Mouse (Mus musculus): ENCODE results near the gene Fance. TPM values are rescaled to one million over a fixed set of nuclear protein-coding genes. Genes with fewer than 3 reads are reported as not detected.

Fance gene
- polyA plus RNA-seq, 1 experiment = 32.1 TPM

DNA sequence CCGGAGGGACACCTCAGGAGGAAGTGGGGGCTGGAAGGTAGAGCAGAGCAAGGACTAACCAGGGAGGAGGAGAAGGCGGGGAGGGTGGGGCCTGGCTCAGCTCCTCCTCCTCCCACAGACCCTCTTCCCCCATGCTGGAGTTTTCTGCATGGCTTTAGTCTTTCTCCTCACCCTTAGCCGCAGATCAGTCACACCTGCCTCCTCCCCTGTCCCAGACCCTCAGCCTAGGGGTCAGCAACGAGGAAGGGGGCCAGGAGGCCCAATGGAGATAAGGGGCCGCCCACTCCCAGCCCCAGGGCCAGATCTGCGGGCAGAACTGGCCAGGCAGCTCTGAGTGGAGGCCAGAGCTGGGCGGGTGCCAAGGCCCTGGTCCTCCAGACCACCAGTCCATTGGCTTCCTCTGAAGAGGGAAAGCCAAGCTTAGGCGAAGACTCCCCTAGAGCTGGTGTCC is 32.0 kb downstream of the Fance start:
- Histone ChIP-seq H3K27ac (ENCODE audit: insufficient read depth, low read depth, low read length) (no peak overlapping the region), H3K4me1 (ENCODE audit: control insufficient read depth, insufficient read depth, low read length) (no peaks in the 10 kb centered on the region), H3K4me3 (ENCODE audit: insufficient read depth, low read length) (no peak overlapping the region)
- TF ChIP-seq CTCF (IDR thresholded peaks at IDR 0.05; ENCODE audit: low read depth, low read length) (no peak), POLR2A (IDR thresholded peaks at IDR 0.05; ENCODE audit: borderline replicate concordance, low read depth, low read length) (no peak)

DNA sequence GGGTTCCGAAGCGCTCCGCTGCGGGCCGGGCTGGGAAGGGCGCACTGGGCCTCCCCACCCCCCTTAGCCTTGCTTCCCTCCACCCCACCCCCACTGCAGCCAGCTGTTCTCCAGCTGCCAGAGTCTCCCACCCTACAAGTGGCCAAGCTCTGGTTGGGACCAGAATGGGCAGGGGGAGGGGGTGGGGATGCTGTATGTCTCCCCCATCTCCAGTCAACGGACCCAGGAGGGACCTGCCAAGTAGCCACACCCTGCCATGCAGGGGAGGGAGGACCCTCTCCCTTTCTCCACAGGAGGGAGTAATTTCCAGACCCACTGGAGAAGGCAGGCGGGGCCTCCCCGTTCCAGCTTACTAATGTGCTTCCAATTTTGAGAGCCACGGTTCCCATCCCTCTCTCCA is 32.6 kb downstream of the Fance start:
- H3K4me1 ChIP-seq (ENCODE audit: control insufficient read depth, insufficient read depth, low read length) = no peaks in the 10 kb centered on the region
- TF ChIP-seq CTCF (IDR thresholded peaks at IDR 0.05; ENCODE audit: low read depth, low read length) (no peak), POLR2A (IDR thresholded peaks at IDR 0.05; ENCODE audit: borderline replicate concordance, low read depth, low read length) (no peak)
- no peak overlapping the region for H3K4me3 ChIP-seq (ENCODE audit: insufficient read depth, low read length)
- no peak overlapping the region for H3K27ac ChIP-seq (ENCODE audit: insufficient read depth, low read depth, low read length)

DNA sequence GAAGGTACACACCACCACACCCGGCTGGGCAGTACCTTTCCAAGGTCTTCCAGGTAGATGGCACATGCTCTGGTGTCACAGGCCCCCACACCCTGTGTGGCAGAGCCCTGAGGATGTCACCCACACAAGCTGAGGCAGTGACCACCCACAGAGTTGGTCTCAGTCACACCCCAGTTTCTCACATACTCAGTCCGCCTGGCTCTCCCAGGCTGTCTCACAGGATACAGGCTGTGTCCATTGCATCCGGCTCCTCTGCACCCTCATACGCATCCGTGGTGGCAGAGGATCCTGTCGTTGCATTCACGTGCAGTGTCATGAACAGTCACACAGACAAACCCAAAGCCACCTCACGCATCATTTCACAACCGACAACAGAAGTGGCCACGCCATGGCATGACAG is 34.0 kb downstream of the Fance start:
- Histone ChIP-seq H3K4me3 (ENCODE audit: insufficient read depth, low read length) (no peak overlapping the region), H3K4me1 (ENCODE audit: control insufficient read depth, insufficient read depth, low read length) (no peaks in the 10 kb centered on the region), H3K27ac (ENCODE audit: insufficient read depth, low read depth, low read length) (no peak overlapping the region)
- no peak for TF ChIP-seq POLR2A (IDR thresholded peaks at IDR 0.05; ENCODE audit: borderline replicate concordance, low read depth, low read length)
- no peak for TF ChIP-seq CTCF (IDR thresholded peaks at IDR 0.05; ENCODE audit: low read depth, low read length)

- TF ChIP-seq POLR2A (IDR thresholded peaks at IDR 0.05; ENCODE audit: borderline replicate concordance, low read depth, low read length) (no peak), CTCF (IDR thresholded peaks at IDR 0.05; ENCODE audit: low read depth, low read length) (no peak)
- Histone ChIP-seq H3K4me1 (ENCODE audit: control insufficient read depth, insufficient read depth, low read length) (no peaks in the 10 kb centered on the region), H3K27ac (ENCODE audit: insufficient read depth, low read depth, low read length) (no peak overlapping the region), H3K4me3 (ENCODE audit: insufficient read depth, low read length) (no peak overlapping the region)
Measured at GRCm38 (mm10) chr17:28348211-28348610, 34.9 kb downstream of the Fance start.

DNA sequence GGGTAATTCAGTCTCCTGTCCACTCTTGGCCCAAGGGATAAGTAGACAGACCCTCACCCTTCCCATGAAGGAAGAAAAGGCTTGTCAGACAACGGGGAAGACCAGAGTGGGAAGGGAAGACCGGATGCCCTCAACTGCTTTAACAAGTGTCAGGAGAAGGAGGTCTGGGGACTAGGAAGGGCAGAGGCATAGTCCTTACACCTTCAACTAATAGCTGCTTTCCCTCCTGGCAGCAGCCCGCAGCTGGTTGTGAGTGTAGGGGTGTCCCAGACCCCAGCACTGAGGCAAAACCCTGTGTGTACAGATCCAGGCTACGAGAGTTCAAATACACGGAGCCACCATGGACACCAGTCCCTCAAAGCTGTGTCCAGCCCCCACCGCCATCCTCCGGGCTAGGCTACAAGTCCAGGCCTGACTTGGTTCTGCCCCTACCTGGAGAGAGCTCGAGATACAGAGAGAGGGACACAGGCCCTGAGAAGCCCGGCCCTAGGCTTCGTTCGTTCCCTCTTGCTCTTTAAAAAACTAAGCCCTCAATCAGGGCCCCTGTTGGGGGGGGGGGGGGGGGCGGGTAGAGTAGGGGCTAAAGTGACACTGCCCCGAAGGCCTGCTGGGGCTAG is 36.1 kb downstream of the Fance start:
- TF ChIP-seq CTCF (IDR thresholded peaks at IDR 0.05; ENCODE audit: low read depth, low read length) (no peak), POLR2A (IDR thresholded peaks at IDR 0.05; ENCODE audit: borderline replicate concordance, low read depth, low read length) (no peak)
- Histone ChIP-seq H3K27ac (ENCODE audit: insufficient read depth, low read depth, low read length) (no peak overlapping the region), H3K4me1 (ENCODE audit: control insufficient read depth, insufficient read depth, low read length) (no peaks in the 10 kb centered on the region), H3K4me3 (ENCODE audit: insufficient read depth, low read length) (no peak overlapping the region)

- H3K4me1 ChIP-seq (ENCODE audit: control insufficient read depth, insufficient read depth, low read length) = no peaks in the 10 kb centered on the region
- H3K27ac ChIP-seq (ENCODE audit: insufficient read depth, low read depth, low read length) = no peak overlapping the region
- H3K4me3 ChIP-seq (ENCODE audit: insufficient read depth, low read length) = no peak overlapping the region
- no peak for TF ChIP-seq POLR2A (IDR thresholded peaks at IDR 0.05; ENCODE audit: borderline replicate concordance, low read depth, low read length)
- TF ChIP-seq CTCF (IDR thresholded peaks at IDR 0.05; ENCODE audit: low read depth, low read length) = no peak
Measured at GRCm38 (mm10) chr17:28349901-28350465, 36.7 kb downstream of the Fance start.

GRCm38 (mm10) chr17:28350466-28351352 is 37.4 kb downstream of the Fance start, which contains the start of gene Tead3:
Tead3 (minus strand) TSS chr17:28350817.
- no peak within 1 kb of the TSS for H3K27ac ChIP-seq (ENCODE audit: insufficient read depth, low read depth, low read length)

GRCm38 (mm10) chr17:28351353-28351890 is 38.1 kb downstream of the Fance start:
- Histone ChIP-seq H3K4me3 (ENCODE audit: insufficient read depth, low read length) (0 out of 2 replicates have a peak overlapping the region, but pooled peaks have one; percentile 37), H3K4me1 (ENCODE audit: control insufficient read depth, insufficient read depth, low read length) (no peaks in the 10 kb centered on the region), H3K27ac (ENCODE audit: insufficient read depth, low read depth, low read length) (no peak overlapping the region)
- no peak for TF ChIP-seq POLR2A (IDR thresholded peaks at IDR 0.05; ENCODE audit: borderline replicate concordance, low read depth, low read length)
- TF ChIP-seq CTCF (IDR thresholded peaks at IDR 0.05; ENCODE audit: low read depth, low read length) = no peak

More at GRCm38 (mm10) chr17:28350466-28351352, 37.4 kb downstream of the Fance start, which contains the start of gene Tead3:
- no peak for TF ChIP-seq CTCF (IDR thresholded peaks at IDR 0.05; ENCODE audit: low read depth, low read length)
- TF ChIP-seq POLR2A (IDR thresholded peaks at IDR 0.05; ENCODE audit: borderline replicate concordance, low read depth, low read length) = no peak
- Histone ChIP-seq H3K4me1 (ENCODE audit: control insufficient read depth, insufficient read depth, low read length) (no peaks in the 10 kb centered on the region), H3K4me3 (ENCODE audit: insufficient read depth, low read length) (peak within 1 kb of the TSS; percentile 37)

- Histone ChIP-seq H3K4me1 (ENCODE audit: control insufficient read depth, insufficient read depth, low read length) (no peaks in the 10 kb centered on the region), H3K27ac (ENCODE audit: insufficient read depth, low read depth, low read length) (no peak overlapping the region), H3K4me3 (ENCODE audit: insufficient read depth, low read length) (no peak overlapping the region)
- TF ChIP-seq CTCF (IDR thresholded peaks at IDR 0.05; ENCODE audit: low read depth, low read length) (no peak), POLR2A (IDR thresholded peaks at IDR 0.05; ENCODE audit: borderline replicate concordance, low read depth, low read length) (no peak)
Measured at GRCm38 (mm10) chr17:28352018-28352417, 38.7 kb downstream of the Fance start.
